Mouse (Mus musculus) embryo, embryonic 9.5 days (tissue): ENCODE data around the gene Gm49337.

Source experiments
- DNase-seq: peaks from one replicate; pipeline ENCODE4 v3.0.0-alpha.2; 2017; ENCODE audit errors: extremely low spot score

Gm49337 gene

DNA sequence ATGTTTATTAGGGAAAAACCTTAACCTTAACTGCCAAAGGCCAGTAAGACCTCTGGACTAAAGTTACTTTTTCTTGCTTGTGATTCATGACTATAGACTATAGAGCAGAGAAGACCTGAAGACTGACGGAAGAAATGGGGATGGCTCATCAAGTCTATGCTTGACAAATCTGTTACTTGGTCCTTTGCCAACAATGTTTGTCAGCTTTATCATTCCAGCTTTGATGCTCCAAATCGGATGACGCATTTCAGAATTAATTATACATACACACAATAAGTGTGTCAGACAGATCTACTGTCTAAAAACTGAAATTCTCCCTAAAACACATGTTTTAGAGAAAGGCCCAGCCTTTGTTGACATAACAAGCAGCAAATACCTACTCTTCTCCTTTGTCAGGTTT is 156.1 kb downstream of the Gm49337 start:
- no peak for DNase-seq

DNA sequence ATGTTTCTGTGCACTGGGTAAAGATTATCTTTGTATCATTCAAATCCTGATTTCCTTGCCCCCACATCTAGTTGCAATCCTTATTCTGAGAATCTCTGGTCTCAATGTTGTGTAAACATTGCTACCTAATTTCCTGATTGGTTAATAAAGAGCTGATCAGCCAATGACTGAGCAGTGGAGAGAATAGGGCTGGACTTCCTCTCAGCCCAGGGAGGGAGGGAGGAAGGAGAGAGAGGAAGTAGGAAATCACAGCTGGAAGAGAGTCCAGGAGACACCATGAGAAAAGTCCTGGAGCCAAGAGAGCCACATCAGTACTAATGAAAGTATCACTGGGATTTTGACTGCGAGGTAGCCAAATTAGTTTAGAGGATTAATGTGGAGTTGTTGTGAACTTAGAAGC is 163.1 kb downstream of the Gm49337 start:
- no peak for DNase-seq

- peak; percentile 20 for DNase-seq
Measured at GRCm38 (mm10) chr4:116342119-116342518, 168.9 kb downstream of the Gm49337 start.
